Mouse (Mus musculus) heart, postnatal 0 days (tissue): ENCODE measurements around the gene Gimap7.

Experiments used
- CTCF ChIP-seq: IDR thresholded peaks from 2 replicates; pipeline ENCODE4 v1.5.1; 2016; ENCODE audit warnings: antibody characterized with exemption, control low read depth, low read depth
- EP300 ChIP-seq: IDR thresholded peaks from 2 replicates; pipeline ENCODE4 v1.6.1; 2016; ENCODE audit warnings: antibody characterized with exemption, low read depth

DNA sequence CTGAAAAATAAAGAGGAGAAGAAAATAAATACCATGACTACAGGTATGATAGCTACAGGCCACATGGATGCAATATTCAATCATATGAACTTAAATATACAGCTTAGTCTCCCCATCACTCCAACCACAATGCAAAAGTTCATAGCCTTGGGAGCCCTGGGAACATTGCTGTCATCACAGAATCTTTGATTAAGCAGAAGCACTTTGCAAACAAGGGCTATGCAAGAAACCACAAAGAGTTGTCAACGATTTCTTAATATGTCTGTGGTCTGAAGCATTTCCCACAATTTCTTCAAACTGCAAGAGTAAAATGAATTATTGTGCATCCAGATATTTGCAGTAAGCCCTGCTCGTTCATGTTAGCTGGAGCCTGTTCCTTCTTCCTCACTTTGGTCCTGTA lies 18.6 kb downstream of the Gimap7 start:
- TF ChIP-seq CTCF: no peak
- no peak for TF ChIP-seq EP300
